Mouse (Mus musculus) liver, adult 10 weeks (tissue): ENCODE data around the gene Zc3h12d. TPM values are rescaled to one million over a fixed set of nuclear protein-coding genes. Genes with fewer than 3 reads are reported as not detected.

Experiments
- polyA plus RNA-seq: library from polyadenylated mRNA; stranded (reverse); fragments of 350-450 nt; fragmentation: Illumina TruSeq; extraction: RNeasy Lipid Tissue Mini Kit (QIAGEN cat#74804); gene quantifications from one replicate; pipeline ENCODE4 v1.2.3, GENCODE M21; 2014; ENCODE audit warnings: low read depth, low replicate concordance

Zc3h12d gene
- polyA plus RNA-seq: 2.2 TPM

GRCm38 (mm10) chr10:7832171-7832676, at the start of gene Zc3h12d:
Zc3h12d (plus strand) TSS chr10:7832470.

GRCm38 (mm10) chr10:7792751-7793385, 39.4 kb upstream of the Zc3h12d start, which contains the start of the genes Ginm1 and Ppil4:
Ginm1 (minus strand) TSS chr10:7792824.
Ppil4 (plus strand) TSS chr10:7792891.

Other genes starting within 250 kb of the Zc3h12d start
- 1.9 TPM for gene Lrp11, start 242.7 kb upstream of the Zc3h12d start, polyA plus RNA-seq
- gene Nup43, start 165.0 kb upstream of the Zc3h12d start, polyA plus RNA-seq: 7.7 TPM
- 41.5 TPM for gene Pcmt1, start 151.3 kb upstream of the Zc3h12d start, polyA plus RNA-seq
- 18.9 TPM for gene Lats1, start 151.3 kb upstream of the Zc3h12d start, polyA plus RNA-seq
- gene Katna1, start 106.5 kb upstream of the Zc3h12d start, polyA plus RNA-seq: 24.4 TPM
- gene Ginm1, start 39.6 kb upstream of the Zc3h12d start, polyA plus RNA-seq: 141 TPM
- 24.2 TPM for gene Ppil4, start 39.6 kb upstream of the Zc3h12d start, polyA plus RNA-seq
- 72.3 TPM for gene Tab2, start 123.8 kb downstream of the Zc3h12d start, polyA plus RNA-seq